Mouse (Mus musculus): Measurements from ENCODE around the gene Hoxd9. TPM values are rescaled to one million over a fixed set of nuclear protein-coding genes. Genes with fewer than 3 reads are reported as not detected.
A peak's percentile ranks its signal among the peaks of the same experiment; 100 is the strongest.

Gene Hoxd9
- total and polyA plus RNA-seq, 2 experiments from 2014 or later, result not detected

DNA sequence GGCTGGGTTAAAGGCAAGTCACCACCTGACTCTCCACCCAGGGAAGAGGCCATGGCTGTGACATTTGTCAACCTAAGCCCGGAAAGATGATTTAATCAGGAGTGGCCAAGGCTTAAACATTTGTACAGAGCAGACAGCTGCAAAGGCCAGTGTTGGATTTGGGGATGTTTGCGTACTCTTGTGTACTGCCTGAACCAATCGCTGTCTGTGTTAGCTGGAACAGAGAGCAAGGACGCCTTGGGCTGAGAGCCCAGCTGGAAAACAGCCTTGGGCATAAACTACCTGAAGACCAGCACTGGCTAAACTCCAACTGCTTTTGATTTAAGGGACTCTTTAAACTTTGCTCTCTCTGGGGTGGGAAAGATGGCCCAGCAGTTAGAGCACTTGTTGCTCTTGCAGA, 11.1 kb downstream of the Hoxd9 start:
- no peak overlapping the region for H3K4me2 ChIP-seq (ENCODE audit: low read depth, low read length)
- no peaks in the 10 kb centered on the region for H3K4me1 ChIP-seq (ENCODE audit: insufficient read depth, low read length)
- H3K9me3 ChIP-seq (ENCODE audit: low read length), result no peaks in the 10 kb centered on the region
- no peak overlapping the region for H3K27ac ChIP-seq
- ATAC-seq, result no peak
- no peak for TF ChIP-seq CTCF (IDR thresholded peaks at IDR 0.05; ENCODE audit: low read depth)
- DNase-seq (ENCODE audit: low spot score), result no peak
- no peak overlapping the region for H3K9ac ChIP-seq (replicated peaks; ENCODE audit: low read length)
- peaks cover 90% of the 10 kb centered on the region for H3K27me3 ChIP-seq (ENCODE audit: insufficient read depth, low read length)
- no peaks in the 10 kb centered on the region for H3K36me3 ChIP-seq (ENCODE audit: insufficient read depth, low read length)
- 4% methylated on average over 4 of the region's 4 CpGs for WGBS
- no peak overlapping the region for H3K4me3 ChIP-seq (ENCODE audit: low read length)

GRCm38 (mm10) chr2:74709465-74710419, 12.2 kb downstream of the Hoxd9 start:
- DNase-seq (ENCODE audit: low spot score) (no peak), ATAC-seq (no peak)
- no peaks in the 10 kb centered on the region for H3K9me3 ChIP-seq (ENCODE audit: low read length)
- H3K9ac ChIP-seq (replicated peaks; ENCODE audit: low read length), result no peak overlapping the region
- no peaks in the 10 kb centered on the region for H3K36me3 ChIP-seq (ENCODE audit: insufficient read depth, low read length)
- H3K27me3 ChIP-seq (ENCODE audit: insufficient read depth, low read length), result peaks cover 89% of the 10 kb centered on the region
- no peak for TF ChIP-seq CTCF (IDR thresholded peaks at IDR 0.05; ENCODE audit: low read depth)
- no peaks in the 10 kb centered on the region for H3K4me1 ChIP-seq (ENCODE audit: insufficient read depth, low read length)
- H3K4me2 ChIP-seq (ENCODE audit: low read depth, low read length), result no peak overlapping the region
- no peak overlapping the region for H3K4me3 ChIP-seq (ENCODE audit: low read length)
- no peak overlapping the region for H3K27ac ChIP-seq
- 5% methylated on average over 5 of the region's 5 CpGs for WGBS

- no peak overlapping the region for H3K27ac ChIP-seq
- 1% methylated on average over 16 of the region's 16 CpGs for WGBS
- H3K4me3 ChIP-seq (ENCODE audit: low read length), result no peak overlapping the region; the same call in 1 of the 2 replicates
- ATAC-seq, result no peak
- no peak overlapping the region for H3K9ac ChIP-seq (replicated peaks; ENCODE audit: low read length)
- peaks cover 89% of the 10 kb centered on the region for H3K27me3 ChIP-seq (ENCODE audit: insufficient read depth, low read length)
- no peaks in the 10 kb centered on the region for H3K9me3 ChIP-seq (ENCODE audit: low read length)
- no peak for TF ChIP-seq CTCF (IDR thresholded peaks at IDR 0.05; ENCODE audit: low read depth)
- no peaks in the 10 kb centered on the region for H3K36me3 ChIP-seq (ENCODE audit: insufficient read depth, low read length)
- DNase-seq (ENCODE audit: low spot score), result no peak
- H3K4me2 ChIP-seq (ENCODE audit: low read depth, low read length), result no peak overlapping the region
- H3K4me1 ChIP-seq (ENCODE audit: insufficient read depth, low read length), result no peaks in the 10 kb centered on the region
These were observed 13.5 kb downstream of the Hoxd9 start for GRCm38 (mm10) chr2:74710929-74711543.

DNA sequence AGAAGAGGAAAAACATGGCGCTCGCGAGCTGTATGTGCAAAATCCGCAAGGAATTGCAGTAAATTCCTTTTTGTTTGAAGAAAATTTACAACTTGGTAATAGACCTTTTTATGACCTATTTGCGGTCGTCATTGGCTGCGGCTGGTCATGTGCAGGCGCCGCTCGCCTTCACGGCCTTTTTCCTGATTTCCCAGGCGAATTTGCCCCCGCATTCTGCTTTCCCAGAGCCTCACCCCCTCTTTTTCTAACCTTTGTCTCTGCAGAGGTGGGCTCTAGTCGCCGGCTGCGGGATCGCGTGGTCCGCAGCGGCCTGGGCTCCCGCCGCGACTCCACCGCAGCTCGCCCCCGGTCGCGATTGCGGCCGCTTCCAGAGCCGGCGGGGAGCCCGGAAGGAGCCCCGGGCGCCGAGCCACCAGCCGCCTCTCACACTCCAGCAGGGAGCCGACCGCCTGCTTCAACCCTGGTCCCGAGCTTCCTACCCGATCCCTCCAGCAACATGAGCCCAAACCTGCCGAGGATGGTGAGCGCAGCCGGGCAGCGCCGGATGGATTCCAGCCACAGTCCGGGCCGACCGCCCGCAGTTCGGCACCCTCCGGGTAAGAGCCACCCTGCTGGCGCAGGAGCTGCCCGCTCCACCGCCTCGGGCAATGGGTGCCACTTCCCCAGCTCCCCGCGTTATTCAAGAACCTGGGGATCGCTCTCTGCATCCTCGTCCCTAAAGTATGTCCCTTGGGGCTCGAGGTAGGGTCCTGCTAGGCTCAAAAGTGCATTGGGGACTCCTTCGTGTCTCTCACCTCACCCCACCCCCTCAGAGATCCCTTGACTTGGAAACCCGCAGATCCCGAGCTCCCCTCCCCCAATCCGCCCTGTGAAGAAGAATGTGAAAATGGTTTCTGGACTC, 14.4 kb downstream of the Hoxd9 start, which contains the start of the genes Hoxd3 and Hoxd4:
Gene Hoxd3 (plus strand): TSS at position 207 of the 901 bp plus-strand sequence.
Gene Hoxd4 (plus strand): TSS at position 209 of the 901 bp plus-strand sequence.
- no peak within 1 kb of the TSS for H3K9ac ChIP-seq (replicated peaks; ENCODE audit: low read length)
- H3K27me3 ChIP-seq (ENCODE audit: insufficient read depth, low read length), result peaks cover 88% of the 10 kb centered on the region
- no peaks in the 10 kb centered on the region for H3K36me3 ChIP-seq (ENCODE audit: insufficient read depth, low read length)
- peak within 1 kb of the TSS; percentile 34 for H3K4me2 ChIP-seq (ENCODE audit: low read depth, low read length)
- H3K9me3 ChIP-seq (ENCODE audit: low read length), result no peaks in the 10 kb centered on the region
- DNase-seq (ENCODE audit: low spot score) (no peak), ATAC-seq (no peak)
- no peak for TF ChIP-seq CTCF (IDR thresholded peaks at IDR 0.05; ENCODE audit: low read depth)
- H3K4me3 ChIP-seq (ENCODE audit: low read length), result peak within 1 kb of the TSS; percentile 25
- H3K27ac ChIP-seq, result peak within 1 kb of the TSS; percentile 20; the same call in 1 of the 2 replicates
- under 1% methylated on average over 65 of the region's 65 CpGs for WGBS
- H3K4me1 ChIP-seq (ENCODE audit: insufficient read depth, low read length), result no peaks in the 10 kb centered on the region

GRCm38 (mm10) chr2:74713239-74714150, 16.0 kb downstream of the Hoxd9 start:
- H3K27me3 ChIP-seq (ENCODE audit: insufficient read depth, low read length), result peaks cover 85% of the 10 kb centered on the region
- DNase-seq (ENCODE audit: low spot score), result no peak
- no peak for ATAC-seq
- no peaks in the 10 kb centered on the region for H3K9me3 ChIP-seq (ENCODE audit: low read length)
- no peaks in the 10 kb centered on the region for H3K4me1 ChIP-seq (ENCODE audit: insufficient read depth, low read length)
- no peak overlapping the region for H3K27ac ChIP-seq
- no peaks in the 10 kb centered on the region for H3K36me3 ChIP-seq (ENCODE audit: insufficient read depth, low read length)
- 5% methylated on average over 19 of the region's 19 CpGs for WGBS
- no peak overlapping the region for H3K4me3 ChIP-seq (ENCODE audit: low read length)
- no peak for TF ChIP-seq CTCF (IDR thresholded peaks at IDR 0.05; ENCODE audit: low read depth)
- H3K9ac ChIP-seq (replicated peaks; ENCODE audit: low read length), result no peak overlapping the region
- no peak overlapping the region for H3K4me2 ChIP-seq (ENCODE audit: low read depth, low read length)

Measured in hindbrain, postnatal 0 days (tissue).